Mouse (Mus musculus): ENCODE measurements around the gene Tcam1. TPM values are rescaled to one million over a fixed set of nuclear protein-coding genes. Genes with fewer than 3 reads are reported as not detected.

The Tcam1 gene
- polyA plus RNA-seq, 1 experiment from 2014 or later, result 0.41 TPM

- no peaks in the 10 kb centered on the region for H3K27me3 ChIP-seq
- no peak for ATAC-seq (ENCODE audit: insufficient number of reproducible peaks, low FRiP score, low TSS enrichment, low read depth)
- H3K4me1 ChIP-seq, result peaks cover 17% of the 10 kb centered on the region; the same call in 1 of the 2 replicates
- H3K4me3 ChIP-seq, result no peak overlapping the region
- no peak overlapping the region for H3K27ac ChIP-seq
- 41% methylated on average over 5 of the region's 5 CpGs for WGBS
- no peaks in the 10 kb centered on the region for H3K9me3 ChIP-seq
- no peak overlapping the region for H3K4me2 ChIP-seq
- H3K9ac ChIP-seq, result no peak overlapping the region
- H3K36me3 ChIP-seq, result no peaks in the 10 kb centered on the region
Measured at GRCm38 (mm10) chr11:106328521-106328920, 52.0 kb downstream of the Tcam1 start.

GRCm38 (mm10) chr11:106329128-106329527 lies 52.7 kb downstream of the Tcam1 start:
- 61% methylated on average over 6 of the region's 6 CpGs for WGBS

GRCm38 (mm10) chr11:106329682-106330081 lies 53.2 kb downstream of the Tcam1 start:
- Histone ChIP-seq H3K4me3 (no peak overlapping the region), H3K27me3 (no peaks in the 10 kb centered on the region), H3K4me1 (peaks cover 17% of the 10 kb centered on the region; the same call in 1 of the 2 replicates), H3K9me3 (no peaks in the 10 kb centered on the region), H3K4me2 (no peak overlapping the region), H3K9ac (no peak overlapping the region), H3K27ac (no peak overlapping the region), H3K36me3 (no peaks in the 10 kb centered on the region)
- ATAC-seq (ENCODE audit: insufficient number of reproducible peaks, low FRiP score, low TSS enrichment, low read depth), result no peak
- 62% methylated on average over 7 of the region's 7 CpGs for WGBS

More at GRCm38 (mm10) chr11:106329128-106329527, 52.7 kb downstream of the Tcam1 start:
- Histone ChIP-seq H3K9ac (no peak overlapping the region), H3K27ac (no peak overlapping the region), H3K36me3 (no peaks in the 10 kb centered on the region), H3K4me2 (no peak overlapping the region), H3K4me1 (peaks cover 17% of the 10 kb centered on the region; the same call in 1 of the 2 replicates), H3K9me3 (no peaks in the 10 kb centered on the region), H3K4me3 (no peak overlapping the region), H3K27me3 (no peaks in the 10 kb centered on the region)
- no peak for ATAC-seq (ENCODE audit: insufficient number of reproducible peaks, low FRiP score, low TSS enrichment, low read depth)

- no peaks in the 10 kb centered on the region for H3K27me3 ChIP-seq
- WGBS, result 37% methylated on average over 4 of the region's 4 CpGs
- H3K4me2 ChIP-seq, result no peak overlapping the region
- no peaks in the 10 kb centered on the region for H3K36me3 ChIP-seq
- H3K4me1 ChIP-seq, result peaks cover 17% of the 10 kb centered on the region; the same call in 1 of the 2 replicates
- ATAC-seq (ENCODE audit: insufficient number of reproducible peaks, low FRiP score, low TSS enrichment, low read depth), result no peak
- H3K9me3 ChIP-seq, result no peaks in the 10 kb centered on the region
- H3K9ac ChIP-seq, result no peak overlapping the region
- no peak overlapping the region for H3K4me3 ChIP-seq
- H3K27ac ChIP-seq, result no peak overlapping the region
Measured at GRCm38 (mm10) chr11:106332458-106332857, 56.0 kb downstream of the Tcam1 start.

- H3K9me3 ChIP-seq, result no peaks in the 10 kb centered on the region
- H3K27me3 ChIP-seq, result no peaks in the 10 kb centered on the region
- no peak overlapping the region for H3K4me2 ChIP-seq
- H3K4me1 ChIP-seq, result 0 out of 2 replicates have a peak, but pooled peaks cover 3% of the 10 kb centered on the region
- no peak overlapping the region for H3K4me3 ChIP-seq
- H3K9ac ChIP-seq, result no peak overlapping the region
- 7% methylated on average over 2 of the region's 2 CpGs for WGBS
- no peaks in the 10 kb centered on the region for H3K36me3 ChIP-seq
- no peak overlapping the region for H3K27ac ChIP-seq
- ATAC-seq (ENCODE audit: insufficient number of reproducible peaks, low FRiP score, low TSS enrichment, low read depth), result no peak
Measured at GRCm38 (mm10) chr11:106334066-106334465, 57.6 kb downstream of the Tcam1 start.

GRCm38 (mm10) chr11:106338029-106338428 lies 61.6 kb downstream of the Tcam1 start:
- no peak overlapping the region for H3K9ac ChIP-seq
- WGBS, result 71% methylated on average over 5 of the region's 5 CpGs
- H3K27ac ChIP-seq, result no peak overlapping the region
- H3K36me3 ChIP-seq, result no peaks in the 10 kb centered on the region
- H3K4me3 ChIP-seq, result no peak overlapping the region
- H3K4me2 ChIP-seq, result no peak overlapping the region
- H3K27me3 ChIP-seq, result no peaks in the 10 kb centered on the region
- no peaks in the 10 kb centered on the region for H3K4me1 ChIP-seq
- ATAC-seq (ENCODE audit: insufficient number of reproducible peaks, low FRiP score, low TSS enrichment, low read depth), result no peak
- H3K9me3 ChIP-seq, result no peaks in the 10 kb centered on the region

Other genes with a start within 250 kb of the Tcam1 start
- 57.7 and 61.5 TPM in 2 replicates for gene Dcaf7, start 239.8 kb upstream of the Tcam1 start, polyA plus RNA-seq (2015; fragmentation: Nextera tagmentation; extraction: Ambion mirVana)
- 8.3 and 10.1 TPM in 2 replicates for gene Taco1, start 210.6 kb upstream of the Tcam1 start, polyA plus RNA-seq (2015; fragmentation: Nextera tagmentation; extraction: Ambion mirVana)
- gene Map3k3, start 192.1 kb upstream of the Tcam1 start, polyA plus RNA-seq (2015; fragmentation: Nextera tagmentation; extraction: Ambion mirVana), result 21.6 and 27.2 TPM in 2 replicates
- 0.84 TPM in 1 of 2 replicates, not detected in the other for gene Gm10840, start 115.8 kb upstream of the Tcam1 start, polyA plus RNA-seq (2015; fragmentation: Nextera tagmentation; extraction: Ambion mirVana)
- gene Limd2, start 115.8 kb upstream of the Tcam1 start, polyA plus RNA-seq (2015; fragmentation: Nextera tagmentation; extraction: Ambion mirVana), result 202 and 221 TPM in 2 replicates
- gene Strada, start 74.5 kb upstream of the Tcam1 start, polyA plus RNA-seq (2015; fragmentation: Nextera tagmentation; extraction: Ambion mirVana), result 23.2 and 24.4 TPM in 2 replicates
- 83.6 and 89.9 TPM in 2 replicates for gene Ccdc47, start 60.3 kb upstream of the Tcam1 start, polyA plus RNA-seq (2015; fragmentation: Nextera tagmentation; extraction: Ambion mirVana)
- 68.9 and 74.0 TPM in 2 replicates for gene Ddx42, start 59.7 kb upstream of the Tcam1 start, polyA plus RNA-seq (2015; fragmentation: Nextera tagmentation; extraction: Ambion mirVana)
- 50.8 and 52.7 TPM in 2 replicates for gene Ftsj3, start 20.6 kb upstream of the Tcam1 start, polyA plus RNA-seq (2015; fragmentation: Nextera tagmentation; extraction: Ambion mirVana)
- gene Psmc5, start 20.5 kb upstream of the Tcam1 start, polyA plus RNA-seq (2015; fragmentation: Nextera tagmentation; extraction: Ambion mirVana), result 276 and 309 TPM in 2 replicates
- 90.6 and 110 TPM in 2 replicates for gene Smarcd2, start 3.7 kb upstream of the Tcam1 start, polyA plus RNA-seq (2015; fragmentation: Nextera tagmentation; extraction: Ambion mirVana)
- gene Gh, start 25.2 kb downstream of the Tcam1 start, polyA plus RNA-seq (2015; fragmentation: Nextera tagmentation; extraction: Ambion mirVana), result not detected in 2 replicates
- 2.9 and 3.7 TPM in 2 replicates for gene Cd79b, start 38.1 kb downstream of the Tcam1 start, polyA plus RNA-seq (2015; fragmentation: Nextera tagmentation; extraction: Ambion mirVana)
- gene Scn4a, start 76.6 kb downstream of the Tcam1 start, polyA plus RNA-seq (2015; fragmentation: Nextera tagmentation; extraction: Ambion mirVana), result 0.46 and 1.8 TPM in 2 replicates
- 0.38 and 0.70 TPM in 2 replicates for gene Prr29, start 88.8 kb downstream of the Tcam1 start, polyA plus RNA-seq (2015; fragmentation: Nextera tagmentation; extraction: Ambion mirVana)
- 39.1 and 46.1 TPM in 2 replicates for gene Icam2, start 111.4 kb downstream of the Tcam1 start, polyA plus RNA-seq (2015; fragmentation: Nextera tagmentation; extraction: Ambion mirVana)
- 5.9 and 6.6 TPM in 2 replicates for gene Ern1, start 211.2 kb downstream of the Tcam1 start, polyA plus RNA-seq (2015; fragmentation: Nextera tagmentation; extraction: Ambion mirVana)